Mouse (Mus musculus): Measurements from ENCODE around the gene Pisd. TPM values are rescaled to one million over a fixed set of nuclear protein-coding genes. Genes with fewer than 3 reads are reported as not detected.
"Not testable (repeated sequence)": the region's sequence is repeated elsewhere in the genome, so short reads cannot be mapped to it uniquely, and the experiment has no call there.

Gene Pisd
- total RNA-seq, 2 experiments from 2014 or later: 63.6 to 64.3 TPM

- no peak overlapping the region for H3K4me3 ChIP-seq
- no peak overlapping the region for H3K27ac ChIP-seq
- no peak for TF ChIP-seq CTCF (IDR thresholded peaks at IDR 0.05)
- DNase-seq (ENCODE audit: extremely low spot score in 1 of 2, low spot score in 2 of 2): no peak
- intact Hi-C loops (cut with DNase I): no loop called here
Measured at GRCm38 (mm10) chr5:32767636-32768373, 17.6 kb downstream of the Pisd start.

DNA sequence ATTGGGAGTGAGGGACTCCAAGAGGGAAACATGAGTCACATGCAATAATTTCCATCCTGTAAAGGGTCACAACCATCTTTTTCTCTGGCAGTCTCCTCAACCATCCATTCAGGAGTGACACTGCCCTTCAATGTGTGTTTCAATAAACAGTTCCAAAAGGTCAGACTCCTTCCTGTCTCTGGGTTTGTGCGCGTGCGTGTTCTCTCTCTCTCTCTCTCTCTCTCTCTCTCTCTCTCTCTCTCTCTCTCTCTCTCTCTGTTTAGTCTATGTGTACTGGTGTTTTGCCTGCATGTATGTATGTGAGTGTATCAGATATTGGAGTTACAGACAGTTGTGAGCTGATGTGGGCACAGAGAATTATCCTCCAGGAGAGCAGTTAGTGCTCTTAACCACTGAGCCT is 18.4 kb downstream of the Pisd start:
- Histone ChIP-seq H3K4me3 (no peak overlapping the region), H3K27ac (no peak overlapping the region)
- no peak for DNase-seq (ENCODE audit: extremely low spot score in 1 of 2, low spot score in 2 of 2)
- no peak for TF ChIP-seq CTCF (IDR thresholded peaks at IDR 0.05)
- intact Hi-C loops (cut with DNase I): no loop called here

DNA sequence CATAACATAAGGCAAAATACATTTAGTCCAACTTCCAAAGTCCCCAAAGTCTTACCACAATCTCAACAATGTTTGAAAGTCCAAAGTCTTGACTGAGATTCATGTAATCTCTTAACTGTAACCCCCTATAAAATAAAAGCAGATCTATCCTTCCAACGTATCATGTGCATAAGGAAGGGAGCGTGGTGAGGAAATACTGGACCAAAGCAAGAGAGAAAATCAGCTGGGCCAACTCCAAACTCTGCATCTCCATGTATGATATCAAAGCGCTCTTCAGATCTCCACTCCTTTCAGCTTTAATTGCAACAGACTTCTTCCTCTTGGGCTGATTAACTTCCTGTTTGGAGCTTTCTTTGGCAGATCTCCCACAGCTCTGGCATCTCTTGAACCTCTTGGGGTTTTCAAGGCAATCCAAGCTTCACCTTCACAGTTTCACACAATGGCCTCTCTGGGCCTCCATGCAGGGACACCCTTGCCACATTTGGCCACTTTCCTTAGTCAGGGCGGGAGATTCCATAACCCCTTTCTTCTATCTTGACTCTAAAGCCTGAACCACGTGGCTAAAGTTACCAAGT is 23.8 kb downstream of the Pisd start:
- no peak for TF ChIP-seq CTCF (IDR thresholded peaks at IDR 0.05)
- intact Hi-C loops (cut with DNase I): no loop called here
- no peak for DNase-seq (ENCODE audit: extremely low spot score in 1 of 2, low spot score in 2 of 2)

DNA sequence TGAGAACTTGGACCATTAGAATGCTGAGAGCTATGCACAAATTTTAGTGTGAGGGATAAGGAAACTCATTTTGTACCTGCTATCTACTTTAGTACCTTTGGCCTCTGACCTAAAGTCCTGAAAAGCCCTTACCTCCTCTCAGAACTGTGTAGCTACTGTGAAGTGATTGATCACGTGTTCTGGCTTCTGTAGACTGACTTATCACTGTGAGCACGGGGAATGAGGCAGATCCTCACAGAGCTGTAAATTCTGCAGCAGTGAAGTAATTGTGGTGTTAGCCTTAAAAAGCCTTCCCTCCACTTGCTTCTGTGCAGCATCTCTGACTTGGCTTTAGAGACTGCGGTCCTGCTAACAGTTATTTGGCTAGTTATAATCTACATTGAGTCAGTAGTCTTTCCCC is 24.7 kb downstream of the Pisd start:
- no peak for TF ChIP-seq CTCF (IDR thresholded peaks at IDR 0.05)
- Histone ChIP-seq H3K4me3 (no peak overlapping the region), H3K27ac (no peak overlapping the region)
- no peak for DNase-seq (ENCODE audit: extremely low spot score in 1 of 2, low spot score in 2 of 2)
- intact Hi-C loops (cut with DNase I): no loop called here

More for the DNA sequence above, 23.8 kb downstream of the Pisd start:
- Histone ChIP-seq H3K4me3 (no peak overlapping the region), H3K27ac (no peak overlapping the region)

DNA sequence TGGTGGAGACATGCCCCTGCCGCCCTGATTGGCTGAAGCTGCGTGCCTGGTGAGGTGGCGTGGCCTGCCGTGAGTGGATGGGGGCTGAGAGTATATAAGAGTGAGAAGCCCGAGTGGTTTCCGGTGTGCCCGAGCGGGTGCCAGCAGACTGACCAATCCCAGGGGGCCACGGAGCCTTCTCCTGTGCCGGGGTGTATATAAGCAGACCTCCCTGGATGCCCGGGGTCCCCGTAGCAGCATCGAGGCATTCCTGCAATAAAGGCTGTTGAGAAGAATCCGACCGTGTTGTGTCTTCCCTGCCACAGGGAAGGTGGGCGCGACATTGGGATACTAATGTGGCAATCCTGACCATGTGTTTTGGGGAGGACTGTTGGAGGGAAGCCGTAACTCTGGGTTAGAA is 25.1 kb downstream of the Pisd start:
- DNase-seq (ENCODE audit: extremely low spot score in 1 of 2, low spot score in 2 of 2); intact Hi-C loops (cut with DNase I); H3K27ac ChIP-seq; H3K4me3 ChIP-seq: not testable (repeated sequence)

- no peak for TF ChIP-seq CTCF (IDR thresholded peaks at IDR 0.05)
- intact Hi-C loops (cut with DNase I): no loop called here
- Histone ChIP-seq H3K4me3 (no peak overlapping the region), H3K27ac (no peak overlapping the region)
- no peak for DNase-seq (ENCODE audit: extremely low spot score in 1 of 2, low spot score in 2 of 2)
Measured at GRCm38 (mm10) chr5:32759662-32760061, 25.8 kb downstream of the Pisd start.

GRCm38 (mm10) chr5:32756141-32756540 is 29.3 kb downstream of the Pisd start:
- no peak for DNase-seq (ENCODE audit: extremely low spot score in 1 of 2, low spot score in 2 of 2)
- intact Hi-C loops (cut with DNase I): no loop called here
- Histone ChIP-seq H3K27ac (no peak overlapping the region), H3K4me3 (no peak overlapping the region)
- TF ChIP-seq CTCF (IDR thresholded peaks at IDR 0.05): no peak

- Histone ChIP-seq H3K4me3 (no peak overlapping the region), H3K27ac (peak overlapping the region; percentile 53)
- no peak for DNase-seq (ENCODE audit: extremely low spot score in 1 of 2, low spot score in 2 of 2)
- no peak for TF ChIP-seq CTCF (IDR thresholded peaks at IDR 0.05)
- intact Hi-C loops (cut with DNase I): no loop called here
Measured at GRCm38 (mm10) chr5:32751736-32752135, 33.7 kb downstream of the Pisd start.

GRCm38 (mm10) chr5:32748936-32749335 is 36.5 kb downstream of the Pisd start:
- Histone ChIP-seq H3K4me3 (no peak overlapping the region), H3K27ac (no peak overlapping the region)
- intact Hi-C loops (cut with DNase I): loop anchor here (10.0 kb wide), 1 partner anchor 286 kb away; no protein-coding TSS in a partner anchor
- DNase-seq (ENCODE audit: extremely low spot score in 1 of 2, low spot score in 2 of 2): no peak
- no peak for TF ChIP-seq CTCF (IDR thresholded peaks at IDR 0.05)

DNA sequence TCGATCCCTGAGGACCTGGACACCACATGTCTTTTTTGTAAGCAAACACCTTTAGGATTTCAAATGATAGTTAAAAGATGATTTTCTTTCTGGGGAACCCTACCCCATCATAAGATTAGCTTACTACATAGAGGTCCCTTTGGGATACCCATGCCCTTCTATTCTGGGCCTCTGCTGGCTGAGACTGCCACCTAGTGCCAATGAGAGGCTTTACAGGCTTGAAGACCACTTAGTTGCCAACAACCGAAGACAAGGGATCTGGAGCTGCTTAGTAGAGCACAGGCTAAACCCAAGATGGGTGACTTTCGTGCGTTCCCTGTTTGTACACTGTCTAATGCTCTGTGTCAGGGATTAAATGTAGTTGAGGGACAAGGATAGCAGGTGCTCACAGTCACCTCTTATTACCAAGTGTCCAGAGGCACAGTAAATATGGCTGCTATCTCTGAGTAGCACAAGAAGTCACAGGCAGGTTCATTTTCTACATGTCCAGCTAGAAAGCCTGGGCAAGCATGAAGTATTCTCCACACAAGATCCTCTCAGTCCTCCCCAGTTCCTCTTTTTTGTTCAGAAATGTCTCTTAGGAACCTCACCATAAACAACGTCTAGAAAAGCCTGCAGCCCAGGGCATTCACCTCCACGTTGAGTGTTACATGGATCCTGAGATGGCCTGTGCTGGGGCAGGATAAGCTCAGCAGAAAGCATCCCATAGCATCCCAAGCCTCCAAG is 37.6 kb downstream of the Pisd start:
- peak; percentile 39 to 62 for DNase-seq (ENCODE audit: extremely low spot score in 1 of 2, low spot score in 2 of 2)
- TF ChIP-seq CTCF (IDR thresholded peaks at IDR 0.05): peak; percentile 93
- intact Hi-C loops (cut with DNase I): loop anchor here (10.0 kb wide), 1 partner anchor 287 kb away; no protein-coding TSS in a partner anchor
- Histone ChIP-seq H3K4me3 (no peak overlapping the region), H3K27ac (peak overlapping the region; percentile 36; the same call in 1 of the 2 replicates)

GRCm38 (mm10) chr5:32745705-32746655 is 39.5 kb downstream of the Pisd start:
- peak; percentile 37 to 65 for DNase-seq (ENCODE audit: extremely low spot score in 1 of 2, low spot score in 2 of 2)
- Histone ChIP-seq H3K4me3 (peak overlapping the region; percentile 46), H3K27ac (peak overlapping the region; percentile 85)
- no peak; the same call in 1 of the 2 replicates for TF ChIP-seq CTCF (IDR thresholded peaks at IDR 0.05)
- intact Hi-C loops (cut with DNase I): loop anchor here (1.0 to 10.0 kb wide), 2 partner anchors 32 to 289 kb away; no protein-coding TSS in a partner anchor

Data from left cerebral cortex, adult 2 months (tissue).